Mouse (Mus musculus) embryonic facial prominence, embryonic 12.5 days (tissue): ENCODE results near the gene Gpc6. TPM values are rescaled to one million over a fixed set of nuclear protein-coding genes. Genes with fewer than 3 reads are reported as not detected.

ENCODE experiments used
- ATAC-seq: fragments of 200-750 bp; cut with Nextera tagmentation; 2 replicates; pipeline ENCODE4 v1.8.0; 2017; ENCODE audit not compliant: insufficient number of reproducible peaks, insufficient read depth, low FRiP score, low TSS enrichment
- H3K27ac ChIP-seq: fragments of 300-500 bp; sonication (generic); 2 replicates; pipeline ENCODE4 v1.5.1; 2016; ENCODE audit warnings: mild to moderate bottlenecking
- H3K27me3 ChIP-seq: fragments of 300-500 bp; sonication (generic); 2 replicates; pipeline ENCODE4 v1.6.1; 2016; ENCODE audit warnings: mild to moderate bottlenecking, moderate library complexity
- H3K36me3 ChIP-seq: fragments of 300-500 bp; sonication (generic); 2 replicates; pipeline ENCODE4 v1.6.1; 2016; ENCODE audit warnings: mild to moderate bottlenecking
- H3K4me1 ChIP-seq: fragments of 300-500 bp; sonication (generic); 2 replicates; pipeline ENCODE4 v1.6.1; 2016
- H3K4me2 ChIP-seq: fragments of 300-500 bp; sonication (generic); replicated peaks from 2 replicates; pipeline ENCODE4 v1.6.1; 2016; ENCODE audit warnings: mild to moderate bottlenecking, moderate library complexity
- H3K4me3 ChIP-seq: fragments of 300-500 bp; sonication (generic); 2 replicates; pipeline ENCODE4 v1.5.1; 2016; ENCODE audit warnings: mild to moderate bottlenecking
- H3K9ac ChIP-seq: fragments of 300-500 bp; sonication (generic); 2 replicates; pipeline ENCODE4 v1.6.1; 2016; ENCODE audit warnings: mild to moderate bottlenecking, moderate library complexity
- H3K9me3 ChIP-seq: fragments of 300-500 bp; sonication (generic); 2 replicates; pipeline ENCODE4 v1.6.1; 2016; ENCODE audit warnings: mild to moderate bottlenecking, moderate library complexity
- WGBS: fragments of 180-500 bp; shearing (Covaris S2); methylation state at CpG from one replicate; pipeline ENCODE4 v1.1.7; 2016; 5-methylcytosine and 5-hydroxymethylcytosine counted together
- polyA plus RNA-seq: library from polyadenylated mRNA; unstranded; fragments of >200 nt; fragmentation: Nextera tagmentation; extraction: Ambion mirVana; gene quantifications from 2 replicates; pipeline ENCODE4 v1.2.1, GENCODE M21; 2016

Gpc6 gene
- polyA plus RNA-seq, 1 experiment from 2014 or later: 76.9 TPM

- 34% methylated on average over 3 of the region's 3 CpGs for WGBS
Measured at GRCm38 (mm10) chr14:117267823-117268601, 342.9 kb downstream of the Gpc6 start.

DNA sequence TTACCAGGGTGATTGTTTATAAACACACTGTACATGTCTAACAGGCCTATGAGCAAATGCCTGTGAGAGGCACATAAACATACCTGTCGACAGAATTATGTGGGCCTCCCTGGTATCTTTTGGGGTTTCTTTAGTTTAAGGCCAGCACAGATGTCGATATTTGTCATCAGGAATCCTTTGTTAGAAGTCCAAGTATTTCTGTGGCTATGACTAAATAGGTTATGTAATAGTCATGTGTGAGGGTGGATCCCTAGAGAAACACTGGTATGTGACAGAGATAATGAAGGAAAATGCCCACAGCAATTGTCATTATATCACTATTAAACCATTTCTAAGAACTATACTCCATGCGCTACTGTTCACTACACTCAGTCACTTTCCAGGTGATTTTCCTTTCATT is 358.5 kb downstream of the Gpc6 start:
- Histone ChIP-seq H3K36me3 (peaks cover 4% of the 10 kb centered on the region; the same call in 1 of the 2 replicates), H3K4me2 (no peak overlapping the region), H3K4me3 (no peak overlapping the region), H3K4me1 (no peaks in the 10 kb centered on the region), H3K27me3 (no peaks in the 10 kb centered on the region), H3K9ac (no peak overlapping the region), H3K27ac (no peak overlapping the region), H3K9me3 (no peaks in the 10 kb centered on the region)
- no peak for ATAC-seq
- 92% methylated on average over 3 of the region's 3 CpGs for WGBS

More at GRCm38 (mm10) chr14:117267823-117268601, 342.9 kb downstream of the Gpc6 start:
- no peaks in the 10 kb centered on the region for H3K36me3 ChIP-seq
- H3K27ac ChIP-seq: no peak overlapping the region
- no peaks in the 10 kb centered on the region for H3K9me3 ChIP-seq
- H3K9ac ChIP-seq: no peak overlapping the region
- ATAC-seq: 0 out of 2 replicates have a peak, but pooled peaks have one; percentile 52
- no peaks in the 10 kb centered on the region for H3K27me3 ChIP-seq
- H3K4me2 ChIP-seq: no peak overlapping the region
- H3K4me3 ChIP-seq: no peak overlapping the region
- H3K4me1 ChIP-seq: no peaks in the 10 kb centered on the region

- WGBS: 48% methylated on average over 4 of the region's 4 CpGs
- ATAC-seq: no peak
Measured at GRCm38 (mm10) chr14:117293746-117294145, 368.6 kb downstream of the Gpc6 start.

DNA sequence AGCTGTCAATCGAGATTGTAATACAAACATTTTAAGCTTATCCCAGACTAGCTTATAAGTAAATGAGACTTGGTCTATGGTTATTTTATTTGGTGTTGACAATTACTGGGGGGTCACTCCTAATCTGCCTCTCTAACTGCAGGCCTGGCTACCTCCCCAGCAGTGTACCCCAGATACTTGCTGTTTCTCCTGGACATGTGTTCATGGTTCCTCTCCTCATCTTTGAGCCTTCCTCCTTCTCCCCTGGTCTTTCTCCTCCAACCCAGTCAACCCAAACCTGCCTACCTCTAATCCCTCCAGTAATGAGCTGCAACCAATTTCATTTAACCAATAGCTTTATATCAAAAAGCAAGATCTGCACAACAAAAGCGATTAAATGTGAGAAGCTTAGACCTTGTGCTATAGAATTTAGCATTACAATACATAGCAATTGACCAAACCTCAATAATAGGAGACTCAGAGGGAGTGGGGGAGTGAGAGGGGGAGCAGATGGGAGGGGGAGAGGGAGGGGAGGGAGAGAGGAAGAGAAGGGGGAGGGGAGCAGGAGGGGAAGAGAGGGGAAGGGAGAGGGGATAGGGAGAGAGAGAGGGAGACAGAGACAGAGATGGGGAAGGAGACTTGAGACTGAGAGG is 371.2 kb downstream of the Gpc6 start:
- Histone ChIP-seq H3K9ac (no peak overlapping the region), H3K36me3 (no peaks in the 10 kb centered on the region), H3K4me1 (no peaks in the 10 kb centered on the region; the same call in 1 of the 2 replicates), H3K27ac (no peak overlapping the region), H3K9me3 (no peaks in the 10 kb centered on the region), H3K27me3 (no peaks in the 10 kb centered on the region), H3K4me3 (no peak overlapping the region), H3K4me2 (no peak overlapping the region)
- ATAC-seq: no peak
- WGBS: 90% methylated on average over 2 of the region's 2 CpGs

More at GRCm38 (mm10) chr14:117293746-117294145, 368.6 kb downstream of the Gpc6 start:
- Histone ChIP-seq H3K9me3 (no peaks in the 10 kb centered on the region), H3K4me1 (no peaks in the 10 kb centered on the region; the same call in 1 of the 2 replicates), H3K4me2 (no peak overlapping the region), H3K4me3 (no peak overlapping the region), H3K9ac (no peak overlapping the region), H3K27ac (no peak overlapping the region), H3K27me3 (no peaks in the 10 kb centered on the region), H3K36me3 (no peaks in the 10 kb centered on the region)

DNA sequence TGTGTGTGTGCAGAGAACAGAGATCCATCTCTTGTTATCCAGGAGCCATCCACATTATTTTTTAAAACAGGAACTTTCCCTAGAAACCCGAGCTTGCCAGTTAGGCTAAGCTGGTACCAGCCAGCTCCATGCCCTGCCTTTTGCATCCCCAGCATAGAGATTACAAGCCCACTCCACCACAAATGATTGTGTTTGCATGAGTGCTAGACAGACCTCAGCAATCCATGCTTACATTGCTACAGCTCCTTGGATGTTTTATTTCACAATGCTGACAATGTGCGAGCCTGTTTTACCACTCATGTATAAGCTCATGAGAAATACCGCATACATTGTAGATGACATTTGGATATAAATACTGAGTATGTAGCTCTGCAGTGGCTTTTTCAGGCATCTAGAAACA is 375.9 kb downstream of the Gpc6 start:
- no peak overlapping the region for H3K9ac ChIP-seq
- no peak overlapping the region for H3K27ac ChIP-seq
- no peak overlapping the region for H3K4me2 ChIP-seq
- no peaks in the 10 kb centered on the region for H3K4me1 ChIP-seq
- no peak for ATAC-seq
- H3K4me3 ChIP-seq: no peak overlapping the region
- H3K9me3 ChIP-seq: no peaks in the 10 kb centered on the region
- 78% methylated on average over 3 of the region's 3 CpGs for WGBS
- H3K36me3 ChIP-seq: no peaks in the 10 kb centered on the region
- H3K27me3 ChIP-seq: no peaks in the 10 kb centered on the region

DNA sequence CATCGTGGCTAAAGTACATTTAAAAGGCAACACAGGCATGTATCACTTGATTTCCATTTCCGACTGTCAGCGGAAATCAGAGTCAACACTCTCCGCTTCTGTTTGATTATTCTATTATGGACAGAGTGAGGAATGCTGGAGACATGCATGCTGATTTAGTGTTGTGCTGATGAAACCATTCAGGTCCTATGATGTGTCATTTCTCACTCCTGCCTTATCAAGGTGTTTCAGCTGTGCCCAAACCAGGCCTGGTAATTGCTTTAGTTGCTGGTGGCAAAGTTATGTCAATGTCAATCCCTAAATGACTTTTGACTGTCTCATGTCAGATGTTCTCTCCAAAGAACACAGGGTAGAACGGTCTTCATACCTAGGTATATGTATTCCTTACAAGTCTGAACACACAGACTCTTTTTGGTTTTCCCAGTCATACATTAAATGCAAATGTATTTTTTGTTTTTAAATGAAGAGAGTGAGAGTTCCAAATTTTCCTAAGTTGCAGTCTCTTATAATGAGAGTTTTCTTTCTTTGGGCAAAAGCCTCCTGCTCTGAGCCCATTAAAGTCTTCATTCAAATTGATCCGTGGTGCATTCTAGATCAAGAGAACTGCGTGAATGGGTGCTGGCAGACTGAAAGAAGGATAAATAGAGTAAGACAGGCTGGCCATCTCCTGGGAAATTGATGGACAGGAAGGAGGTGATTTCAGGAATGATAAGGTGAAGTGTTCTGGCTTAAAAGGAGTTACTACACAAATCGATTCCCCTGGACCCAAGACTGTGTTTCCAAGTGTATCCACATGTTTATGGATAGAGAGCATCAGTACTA is 379.0 kb downstream of the Gpc6 start:
- no peaks in the 10 kb centered on the region for H3K4me1 ChIP-seq
- H3K9ac ChIP-seq: no peak overlapping the region
- no peak overlapping the region for H3K4me2 ChIP-seq
- no peaks in the 10 kb centered on the region for H3K27me3 ChIP-seq
- 81% methylated on average over 8 of the region's 8 CpGs for WGBS
- H3K27ac ChIP-seq: no peak overlapping the region
- no peak for ATAC-seq
- no peaks in the 10 kb centered on the region for H3K36me3 ChIP-seq
- H3K9me3 ChIP-seq: no peaks in the 10 kb centered on the region
- no peak overlapping the region for H3K4me3 ChIP-seq

DNA sequence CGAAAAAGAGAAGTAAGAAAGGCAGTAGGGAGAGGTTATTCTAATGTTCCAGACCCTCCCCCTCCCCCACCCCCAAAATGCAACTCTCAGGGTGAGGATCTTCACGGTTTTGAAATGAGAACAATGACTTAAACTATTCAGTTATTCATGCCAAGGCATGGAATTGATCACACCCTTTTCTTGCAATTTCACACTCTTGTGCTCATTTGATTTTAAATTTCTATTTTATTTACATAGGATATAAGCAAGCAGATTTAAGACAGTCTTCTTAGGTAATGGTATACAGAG is 379.6 kb downstream of the Gpc6 start:
- WGBS: 76% methylated on average over 2 of the region's 2 CpGs

GRCm38 (mm10) chr14:117309997-117310520 is 384.9 kb downstream of the Gpc6 start:
- Histone ChIP-seq H3K4me3 (no peak overlapping the region), H3K4me1 (no peaks in the 10 kb centered on the region), H3K27ac (no peak overlapping the region), H3K9ac (no peak overlapping the region), H3K27me3 (no peaks in the 10 kb centered on the region), H3K9me3 (no peaks in the 10 kb centered on the region), H3K4me2 (no peak overlapping the region), H3K36me3 (no peaks in the 10 kb centered on the region)
- ATAC-seq: no peak
- 82% methylated on average over 3 of the region's 3 CpGs for WGBS

More for the DNA sequence above, 379.6 kb downstream of the Gpc6 start:
- ATAC-seq: no peak
- Histone ChIP-seq H3K36me3 (no peaks in the 10 kb centered on the region), H3K27me3 (no peaks in the 10 kb centered on the region), H3K4me2 (no peak overlapping the region), H3K9ac (no peak overlapping the region), H3K9me3 (no peaks in the 10 kb centered on the region), H3K27ac (no peak overlapping the region), H3K4me1 (no peaks in the 10 kb centered on the region), H3K4me3 (no peak overlapping the region)

- H3K27ac ChIP-seq: no peak overlapping the region
- no peak overlapping the region for H3K4me2 ChIP-seq
- no peaks in the 10 kb centered on the region for H3K27me3 ChIP-seq
- H3K9me3 ChIP-seq: no peaks in the 10 kb centered on the region
- ATAC-seq: no peak
- 87% methylated on average over 2 of the region's 2 CpGs for WGBS
- no peak overlapping the region for H3K9ac ChIP-seq
- H3K36me3 ChIP-seq: no peaks in the 10 kb centered on the region
- no peaks in the 10 kb centered on the region for H3K4me1 ChIP-seq
- no peak overlapping the region for H3K4me3 ChIP-seq
Measured at GRCm38 (mm10) chr14:117324214-117324613, 399.1 kb downstream of the Gpc6 start.

- Histone ChIP-seq H3K36me3 (no peaks in the 10 kb centered on the region), H3K27me3 (no peaks in the 10 kb centered on the region), H3K9me3 (no peaks in the 10 kb centered on the region), H3K4me3 (no peak overlapping the region), H3K27ac (no peak overlapping the region), H3K9ac (no peak overlapping the region), H3K4me1 (no peaks in the 10 kb centered on the region), H3K4me2 (no peak overlapping the region)
- WGBS: 53% methylated on average over 1 of the region's 1 CpGs
- no peak for ATAC-seq
Measured at GRCm38 (mm10) chr14:117332256-117332655, 407.1 kb downstream of the Gpc6 start.

GRCm38 (mm10) chr14:117337271-117337670 is 412.2 kb downstream of the Gpc6 start:
- H3K36me3 ChIP-seq: no peaks in the 10 kb centered on the region
- no peaks in the 10 kb centered on the region for H3K27me3 ChIP-seq
- no peak overlapping the region for H3K4me2 ChIP-seq
- H3K4me3 ChIP-seq: no peak overlapping the region
- no peak overlapping the region for H3K9ac ChIP-seq
- no peak overlapping the region for H3K27ac ChIP-seq
- ATAC-seq: no peak
- WGBS: 38% methylated on average over 1 of the region's 1 CpGs
- H3K9me3 ChIP-seq: no peaks in the 10 kb centered on the region
- H3K4me1 ChIP-seq: peaks cover 6% of the 10 kb centered on the region; the same call in 1 of the 2 replicates
